Mouse (Mus musculus) MEL (cell line): Measurements from ENCODE around the gene Gns. TPM values are rescaled to one million over a fixed set of nuclear protein-coding genes. Genes with fewer than 3 reads are reported as not detected.

ENCODE experiments used
- DNase-seq: peaks from one replicate; pipeline ENCODE4 v3.0.0; 2011; ENCODE audit warnings: low read depth, low spot score
- H3K27ac ChIP-seq: 2 replicates; pipeline ENCODE4 v1.5.1; 2012; ENCODE audit warnings: low read depth, mild to moderate bottlenecking, control low read depth, low read length, moderate library complexity; ENCODE audit not compliant: control insufficient read depth
- H3K27me3 ChIP-seq, 2 experiments: fragments of 150-350 bp in 1 of 2; sonication (generic) in 1 of 2; 2 replicates each; pipeline ENCODE4 v1.6.1; 2012; ENCODE audit warnings: low read length in 2 of 2, mild to moderate bottlenecking in 2 of 2, improper control_type of control experiment in 1 of 2, moderate library complexity in 1 of 2; ENCODE audit not compliant: insufficient read depth in 2 of 2, control insufficient read depth in 1 of 2
- H3K36me3 ChIP-seq, 2 experiments: 2 replicates each; pipeline ENCODE4 v1.6.1; 2012 to 2014; ENCODE audit warnings: low read length in 2 of 2, improper control_type of control experiment in 1 of 2, inconsistent platforms in 1 of 2, mild to moderate bottlenecking in 1 of 2; ENCODE audit not compliant: insufficient read depth in 2 of 2, control insufficient read depth in 1 of 2
- H3K4me1 ChIP-seq, 2 experiments: fragments of 150-350 bp in 1 of 2; sonication (generic) in 1 of 2; 2 replicates each; pipeline ENCODE4 v1.6.1; 2012; ENCODE audit warnings: low read length in 2 of 2, improper control_type of control experiment in 1 of 2, mild to moderate bottlenecking in 1 of 2; ENCODE audit not compliant: insufficient read depth in 2 of 2, control insufficient read depth in 1 of 2
- H3K4me3 ChIP-seq, 2 experiments: fragments of 150-350 bp in 1 of 2; sonication (generic) in 1 of 2; 2 replicates each; pipeline ENCODE4 v1.5.1; 2012; ENCODE audit warnings: low read depth in 2 of 2, low read length in 2 of 2, mild to moderate bottlenecking in 2 of 2, moderate library complexity in 2 of 2, control low read depth in 1 of 2, improper control_type of control experiment in 1 of 2; ENCODE audit not compliant: control insufficient read depth in 1 of 2, insufficient read depth in 1 of 2
- H3K79me2 ChIP-seq: 2 replicates; pipeline ENCODE4 v1.6.1; 2012; ENCODE audit warnings: mild to moderate bottlenecking, low read length, moderate library complexity; ENCODE audit not compliant: control insufficient read depth, poor library complexity, insufficient read depth
- H3K9ac ChIP-seq: 2 replicates; pipeline ENCODE4 v1.6.1; 2012; ENCODE audit warnings: low read depth, mild to moderate bottlenecking, control low read depth, low read length, moderate library complexity; ENCODE audit not compliant: control insufficient read depth, poor library complexity, severe bottlenecking
- H3K9me3 ChIP-seq: fragments of 150-350 bp; sonication (generic); replicated peaks from 2 replicates; pipeline ENCODE4 v1.6.1; 2012; ENCODE audit warnings: mild to moderate bottlenecking, low read length, improper control_type of control experiment, moderate library complexity; ENCODE audit not compliant: insufficient read depth
- CHD1 ChIP-seq: IDR thresholded peaks from 2 replicates; pipeline ENCODE4 v1.6.1; 2012; ENCODE audit warnings: low read depth, mild to moderate bottlenecking, inconsistent platforms, low read length, improper control_type of control experiment
- CTCF ChIP-seq, 3 experiments: IDR thresholded peaks in 2 of 3; conservative IDR thresholded peaks in 1 of 3; 2 replicates each; pipeline ENCODE4 v1.5.1; 2011 to 2012; ENCODE audit warnings: low read length in 3 of 3, low read depth in 2 of 3, mild to moderate bottlenecking in 2 of 3, improper control_type of control experiment in 1 of 3, inconsistent platforms in 1 of 3, mixed read lengths in 1 of 3, moderate library complexity in 1 of 3; ENCODE audit not compliant: control insufficient read depth in 1 of 3, insufficient read depth in 1 of 3, poor library complexity in 1 of 3, severe bottlenecking in 1 of 3
- E2F4 ChIP-seq: IDR thresholded peaks from 2 replicates; pipeline ENCODE4 v1.6.1; 2011; ENCODE audit warnings: low read depth, low read length, improper control_type of control experiment, borderline replicate concordance
- EP300 ChIP-seq, 2 experiments: IDR thresholded peaks; 2 replicates each; pipeline ENCODE4 v1.6.1; 2011; ENCODE audit warnings: improper control_type of control experiment in 2 of 2, low read length in 2 of 2, low read depth in 1 of 2, mild to moderate bottlenecking in 1 of 2
- ETS1 ChIP-seq: IDR thresholded peaks from 2 replicates; pipeline ENCODE4 v1.6.1; 2012; ENCODE audit warnings: low read depth, mild to moderate bottlenecking, inconsistent platforms, low read length, improper control_type of control experiment, moderate library complexity
- GABPA ChIP-seq: IDR thresholded peaks from 2 replicates; pipeline ENCODE4 v1.6.1; 2012; ENCODE audit warnings: low read depth, mild to moderate bottlenecking, inconsistent platforms, low read length, improper control_type of control experiment, moderate library complexity
- HCFC1 ChIP-seq: IDR thresholded peaks from 2 replicates; pipeline ENCODE4 v1.6.1; 2012; ENCODE audit warnings: low read depth, mild to moderate bottlenecking, inconsistent platforms, low read length, improper control_type of control experiment, moderate library complexity
- KAT2A ChIP-seq: conservative IDR thresholded peaks from 2 replicates; pipeline ENCODE4 v1.6.1; 2012; ENCODE audit warnings: low read depth, low read length, improper control_type of control experiment, inconsistent platforms
- MAX ChIP-seq: IDR thresholded peaks from 2 replicates; pipeline ENCODE4 v1.6.1; 2011; ENCODE audit warnings: low read length, improper control_type of control experiment
- MAZ ChIP-seq: IDR thresholded peaks from 2 replicates; pipeline ENCODE4 v1.6.1; 2012; ENCODE audit warnings: low read depth, mild to moderate bottlenecking, inconsistent platforms, low read length, improper control_type of control experiment
- MXI1 ChIP-seq: IDR thresholded peaks from 2 replicates; pipeline ENCODE4 v1.6.1; 2011; ENCODE audit warnings: mild to moderate bottlenecking, low read depth, low read length, improper control_type of control experiment
- POLR2A ChIP-seq, 2 experiments: IDR thresholded peaks; 2 replicates each; pipeline ENCODE4 v1.6.1; 2011 to 2012; ENCODE audit warnings: low read length in 2 of 2, mild to moderate bottlenecking in 2 of 2, control low read depth in 1 of 2, improper control_type of control experiment in 1 of 2, low read depth in 1 of 2, moderate library complexity in 1 of 2; ENCODE audit not compliant: control insufficient read depth in 1 of 2, insufficient read depth in 1 of 2, poor library complexity in 1 of 2
- POLR2AphosphoS2 ChIP-seq: IDR thresholded peaks from 2 replicates; pipeline ENCODE4 v1.6.1; 2011; ENCODE audit warnings: low read length, improper control_type of control experiment
- POLR2AphosphoS5 ChIP-seq: IDR thresholded peaks from 2 replicates; pipeline ENCODE4 v1.6.1; 2012; ENCODE audit warnings: low read depth, borderline replicate concordance, mild to moderate bottlenecking, inconsistent platforms, low read length, moderate library complexity, mixed read lengths
- RAD21 ChIP-seq: IDR thresholded peaks from 2 replicates; pipeline ENCODE4 v1.6.1; 2011; ENCODE audit warnings: mild to moderate bottlenecking, low read depth, low read length, improper control_type of control experiment
- RCOR1 ChIP-seq: IDR thresholded peaks from 2 replicates; pipeline ENCODE4 v1.6.1; 2012; ENCODE audit warnings: low read depth, mild to moderate bottlenecking, inconsistent platforms, low read length, improper control_type of control experiment
- SIN3A ChIP-seq: IDR thresholded peaks from 2 replicates; pipeline ENCODE4 v1.6.1; 2012; ENCODE audit warnings: low read length, improper control_type of control experiment, inconsistent platforms
- SMC3 ChIP-seq: IDR thresholded peaks from 2 replicates; pipeline ENCODE4 v1.6.1; 2011; ENCODE audit warnings: low read depth, low read length, improper control_type of control experiment
- TAL1 ChIP-seq: IDR thresholded peaks from 2 replicates; pipeline ENCODE4 v1.6.1; 2012; ENCODE audit warnings: mild to moderate bottlenecking, inconsistent platforms, low read length, moderate library complexity, mixed read lengths
- TBP ChIP-seq: IDR thresholded peaks from 2 replicates; pipeline ENCODE4 v1.8.0; 2011; ENCODE audit warnings: low read depth, low read length, improper control_type of control experiment
- TCF12 ChIP-seq: IDR thresholded peaks from 2 replicates; pipeline ENCODE4 v1.6.1; 2014; ENCODE audit warnings: low read depth, mild to moderate bottlenecking, inconsistent platforms, low read length, improper control_type of control experiment, moderate library complexity
- USF2 ChIP-seq, 2 experiments: IDR thresholded peaks; 2 replicates each; pipeline ENCODE4 v1.6.1; 2011 to 2012; ENCODE audit warnings: improper control_type of control experiment in 2 of 2, low read length in 2 of 2, borderline replicate concordance in 1 of 2, inconsistent platforms in 1 of 2, low read depth in 1 of 2, mild to moderate bottlenecking in 1 of 2; ENCODE audit not compliant: insufficient read depth in 1 of 2
- ZC3H11A ChIP-seq: IDR thresholded peaks from 2 replicates; pipeline ENCODE4 v1.6.1; 2012; ENCODE audit warnings: low read depth, mild to moderate bottlenecking, inconsistent platforms, low read length, improper control_type of control experiment
- ZKSCAN1 ChIP-seq: IDR thresholded peaks from 2 replicates; pipeline ENCODE4 v1.6.1; 2012; ENCODE audit warnings: low read depth, mild to moderate bottlenecking, inconsistent platforms, low read length, improper control_type of control experiment, moderate library complexity
- ZNF384 ChIP-seq: IDR thresholded peaks from 2 replicates; pipeline ENCODE4 v1.6.1; 2012; ENCODE audit warnings: low read depth, mild to moderate bottlenecking, inconsistent platforms, low read length, improper control_type of control experiment
- polyA plus RNA-seq, 2 experiments: library from polyadenylated mRNA; stranded (reverse) in 1 of 2; unstranded in 1 of 2; fragments of >175 nt in 1 of 2; fragments of >200 nt in 1 of 2; gene quantifications; 2 replicates each; pipeline versions ENCODE4 v1.2.1 to v1.2.4; 2012; ENCODE audit warnings: low replicate concordance in 2 of 2, low read depth in 1 of 2; ENCODE audit not compliant: insufficient read length in 2 of 2, insufficient read depth in 1 of 2, missing spikeins in 1 of 2
- total RNA-seq: library from RNA; depleted of rRNA; stranded (reverse); fragments of 300-350 nt; gene quantifications from 2 replicates; pipeline ENCODE4 v1.2.3, GENCODE M21; 2012

Gns gene
- total and polyA plus RNA-seq, 3 experiments, result 33.1 to 33.6 TPM; not detected in 1

GRCm38 (mm10) chr10:121429581-121429980 lies 64.7 kb downstream of the Gns start:
- H3K4me3 ChIP-seq, result no peak overlapping the region
- H3K4me1 ChIP-seq, result peaks cover 3 to 16% of the 10 kb centered on the region in 2 experiments
- no peak overlapping the region for H3K9ac ChIP-seq

GRCm38 (mm10) chr10:121429981-121430682 lies 65.2 kb downstream of the Gns start:
- H3K79me2 ChIP-seq, result no peaks in the 10 kb centered on the region
- H3K27me3 ChIP-seq, result no peaks in the 10 kb centered on the region
- no peaks in the 10 kb centered on the region for H3K9me3 ChIP-seq
- H3K36me3 ChIP-seq, result peaks cover 0 to 6% of the 10 kb centered on the region in 2 experiments; a peak in 2 of 4 replicates
- no peak overlapping the region for H3K27ac ChIP-seq
- H3K9ac ChIP-seq, result no peak overlapping the region
- no peak overlapping the region for H3K4me3 ChIP-seq
- peaks cover 3 to 16% of the 10 kb centered on the region in 2 experiments for H3K4me1 ChIP-seq
- DNase-seq, result no peak
- no peak for TF ChIP-seq KAT2A
- TF ChIP-seq SIN3A, result no peak
- no peak for TF ChIP-seq HCFC1
- TF ChIP-seq CHD1, result no peak
- TF ChIP-seq TCF12, result no peak
- no peak for TF ChIP-seq ZNF384
- TF ChIP-seq TBP, result no peak
- TF ChIP-seq POLR2AphosphoS2, result no peak
- TF ChIP-seq TAL1, result no peak

More at GRCm38 (mm10) chr10:121429581-121429980, 64.7 kb downstream of the Gns start:
- Histone ChIP-seq H3K27ac (no peak overlapping the region), H3K36me3 (peaks cover 0 to 6% of the 10 kb centered on the region in 2 experiments; a peak in 2 of 4 replicates), H3K79me2 (no peaks in the 10 kb centered on the region), H3K9me3 (no peaks in the 10 kb centered on the region), H3K27me3 (no peaks in the 10 kb centered on the region)
- TF ChIP-seq ZKSCAN1 (no peak), USF2 (IDR thresholded peaks at IDR 0.05; ENCODE audit: borderline replicate concordance in 1 of 2, insufficient read depth in 1 of 2, low read depth in 1 of 2, low read length in 2 of 2) (no peak), POLR2AphosphoS5 (no peak), E2F4 (no peak), SMC3 (no peak), MXI1 (no peak), POLR2A (IDR thresholded peaks at IDR 0.05; ENCODE audit: control insufficient read depth in 1 of 2, insufficient read depth in 1 of 2, low read depth in 1 of 2, low read length in 2 of 2, poor library complexity in 1 of 2) (no peak), KAT2A (no peak), ZC3H11A (no peak), TCF12 (no peak), MAZ (no peak), TBP (no peak), CHD1 (no peak), RCOR1 (no peak), RAD21 (no peak), CTCF (IDR thresholded peaks at IDR 0.05 in 2 of 3, conservative IDR thresholded peaks at IDR 0.05 in 1 of 3; ENCODE audit: control insufficient read depth in 1 of 3, insufficient read depth in 1 of 3, low read depth in 2 of 3, low read length in 3 of 3, poor library complexity in 1 of 3, severe bottlenecking in 1 of 3) (no peak), EP300 (IDR thresholded peaks at IDR 0.05; ENCODE audit: low read depth in 1 of 2, low read length in 2 of 2) (no peak), MAX (no peak), ETS1 (no peak), GABPA (no peak)
- DNase-seq, result no peak
